Mouse (Mus musculus) hindbrain, embryonic 12.5 days (tissue): ENCODE results near the gene Nisch. TPM values are rescaled to one million over a fixed set of nuclear protein-coding genes. Genes with fewer than 3 reads are reported as not detected.

ENCODE experiments used
- ATAC-seq: fragments of 200-750 bp; cut with Nextera tagmentation; 2 replicates; pipeline ENCODE4 v1.8.0; 2017; ENCODE audit warnings: moderate TSS enrichment; ENCODE audit not compliant: low FRiP score
- H3K27ac ChIP-seq: fragments of 300-500 bp; sonication (generic); 2 replicates; pipeline ENCODE4 v1.5.1; 2016; ENCODE audit warnings: mild to moderate bottlenecking
- H3K27me3 ChIP-seq: fragments of 300-500 bp; sonication (generic); 2 replicates; pipeline ENCODE4 v1.6.1; 2016; ENCODE audit warnings: mild to moderate bottlenecking
- H3K36me3 ChIP-seq: fragments of 300-500 bp; sonication (generic); 2 replicates; pipeline ENCODE4 v1.6.1; 2016; ENCODE audit warnings: mild to moderate bottlenecking
- H3K4me1 ChIP-seq: fragments of 300-500 bp; sonication (generic); 2 replicates; pipeline ENCODE4 v1.6.1; 2016
- H3K4me2 ChIP-seq: fragments of 300-500 bp; sonication (generic); replicated peaks from 2 replicates; pipeline ENCODE4 v1.6.1; 2016; ENCODE audit warnings: mild to moderate bottlenecking
- H3K4me3 ChIP-seq: fragments of 300-500 bp; sonication (generic); 2 replicates; pipeline ENCODE4 v1.5.1; 2016; ENCODE audit warnings: mild to moderate bottlenecking
- H3K9ac ChIP-seq: fragments of 300-500 bp; sonication (generic); 2 replicates; pipeline ENCODE4 v1.6.1; 2016; ENCODE audit warnings: mild to moderate bottlenecking, moderate library complexity
- H3K9me3 ChIP-seq: fragments of 300-500 bp; sonication (generic); replicated peaks from 2 replicates; pipeline ENCODE4 v1.6.1; 2016; ENCODE audit warnings: mild to moderate bottlenecking
- WGBS: fragments of 180-500 bp; shearing (Covaris S2); methylation state at CpG from one replicate; pipeline ENCODE4 v1.1.7; 2016; 5-methylcytosine and 5-hydroxymethylcytosine counted together
- polyA plus RNA-seq: library from polyadenylated mRNA; unstranded; fragments of >200 nt; fragmentation: Nextera tagmentation; extraction: Ambion mirVana; gene quantifications from 2 replicates; pipeline ENCODE4 v1.2.1, GENCODE M21; 2016

The Nisch gene
- polyA plus RNA-seq, 1 experiment from 2014 or later, result 474 TPM

DNA sequence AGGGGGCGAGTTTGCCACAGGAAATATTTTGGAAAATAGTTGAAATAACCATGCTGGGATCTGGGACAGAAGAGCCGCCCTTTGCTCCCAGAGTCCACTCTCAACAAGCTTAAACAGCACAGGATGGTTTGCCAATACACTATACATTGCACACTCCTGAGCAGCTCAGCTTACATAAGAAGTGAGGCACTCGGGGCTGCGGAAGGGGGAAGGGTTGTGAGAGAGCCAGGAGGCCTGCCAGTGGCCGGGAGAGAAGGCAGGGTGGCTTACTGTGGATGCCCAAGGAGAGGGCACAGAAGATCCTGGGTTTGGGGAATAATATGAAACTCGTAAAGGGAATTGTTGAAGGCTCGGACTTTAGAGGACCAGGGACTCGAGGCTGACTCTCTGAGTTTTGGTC, 2.9 kb downstream of the Nisch start:
- Histone ChIP-seq H3K27ac (no peak overlapping the region), H3K4me2 (no peak overlapping the region), H3K4me1 (peaks cover 19% of the 10 kb centered on the region), H3K4me3 (no peak overlapping the region), H3K9me3 (no peaks in the 10 kb centered on the region), H3K9ac (no peak overlapping the region), H3K36me3 (no peaks in the 10 kb centered on the region), H3K27me3 (peaks cover 7% of the 10 kb centered on the region)
- WGBS, result 69% methylated on average over 8 of the region's 8 CpGs
- ATAC-seq, result no peak

- no peak overlapping the region for H3K27ac ChIP-seq
- peaks cover 12% of the 10 kb centered on the region for H3K4me1 ChIP-seq
- no peak for ATAC-seq
- no peaks in the 10 kb centered on the region for H3K36me3 ChIP-seq
- H3K27me3 ChIP-seq, result peaks cover 7% of the 10 kb centered on the region
- no peak overlapping the region for H3K9ac ChIP-seq
- H3K9me3 ChIP-seq, result no peaks in the 10 kb centered on the region
- WGBS, result 87% methylated on average over 3 of the region's 3 CpGs
- H3K4me2 ChIP-seq, result no peak overlapping the region
- H3K4me3 ChIP-seq, result no peak overlapping the region
These were observed 4.2 kb downstream of the Nisch start for GRCm38 (mm10) chr14:31212499-31212898.

DNA sequence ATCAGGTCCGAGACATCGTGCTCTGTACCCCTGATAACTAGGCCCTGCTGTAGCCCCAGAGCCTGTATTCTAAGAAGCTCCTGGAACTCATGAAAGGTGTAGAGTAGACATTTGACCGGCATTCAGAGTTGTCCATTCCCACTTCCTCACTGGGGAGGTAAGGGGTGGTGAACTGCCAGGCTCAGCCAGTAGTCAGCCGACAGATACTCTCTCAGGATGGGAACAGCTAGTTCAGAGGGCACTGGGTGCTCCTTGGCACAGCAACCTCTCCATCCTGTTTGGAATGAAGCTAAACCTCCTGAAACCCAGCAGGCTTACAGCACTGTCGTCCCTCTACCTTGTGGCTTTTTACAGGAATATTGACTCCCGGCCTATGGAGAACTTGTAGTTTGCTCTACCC, 4.9 kb downstream of the Nisch start:
- WGBS, result 87% methylated on average over 6 of the region's 6 CpGs
- Histone ChIP-seq H3K4me2 (no peak overlapping the region), H3K9me3 (no peaks in the 10 kb centered on the region), H3K27ac (no peak overlapping the region), H3K4me3 (no peak overlapping the region), H3K27me3 (peaks cover 7% of the 10 kb centered on the region), H3K36me3 (no peaks in the 10 kb centered on the region), H3K9ac (no peak overlapping the region), H3K4me1 (peaks cover 14% of the 10 kb centered on the region)
- no peak for ATAC-seq

- Histone ChIP-seq H3K36me3 (peaks cover under 1% of the 10 kb centered on the region), H3K4me1 (peaks cover 22% of the 10 kb centered on the region)
- 76% methylated on average over 4 of the region's 4 CpGs for WGBS
These were observed 7.6 kb downstream of the Nisch start for GRCm38 (mm10) chr14:31209133-31209557.

GRCm38 (mm10) chr14:31208084-31208483, 8.7 kb downstream of the Nisch start, which contains the start of gene Tnnc1:
Gene Tnnc1 (plus strand): TSS chr14:31208312.
- peaks cover 26% of the 10 kb centered on the region for H3K4me1 ChIP-seq
- no peaks in the 10 kb centered on the region for H3K27me3 ChIP-seq
- H3K27ac ChIP-seq, result peak within 1 kb of the TSS; percentile 88; the same call in 1 of the 2 replicates
- peak within 1 kb of the TSS; percentile 78; the same call in 1 of the 2 replicates for H3K4me3 ChIP-seq
- peak within 1 kb of the TSS; percentile 97 for H3K4me2 ChIP-seq
- WGBS, result 79% methylated on average over 2 of the region's 2 CpGs
- peak within 1 kb of the TSS; percentile 92 for H3K9ac ChIP-seq
- no peaks in the 10 kb centered on the region for H3K9me3 ChIP-seq
- no peak for ATAC-seq
- H3K36me3 ChIP-seq, result peaks cover 11% of the 10 kb centered on the region

More at GRCm38 (mm10) chr14:31209133-31209557, 7.6 kb downstream of the Nisch start:
- H3K27ac ChIP-seq, result no peak overlapping the region
- H3K4me3 ChIP-seq, result no peak overlapping the region
- no peak overlapping the region for H3K9ac ChIP-seq
- no peaks in the 10 kb centered on the region for H3K9me3 ChIP-seq
- H3K4me2 ChIP-seq, result no peak overlapping the region
- peaks cover under 1% of the 10 kb centered on the region; the same call in 1 of the 2 replicates for H3K27me3 ChIP-seq
- ATAC-seq, result no peak

- Histone ChIP-seq H3K36me3 (peaks cover 19% of the 10 kb centered on the region), H3K4me2 (peak overlapping the region; percentile 97), H3K27ac (peak overlapping the region; percentile 88), H3K4me1 (peaks cover 26% of the 10 kb centered on the region), H3K9me3 (no peaks in the 10 kb centered on the region), H3K27me3 (no peaks in the 10 kb centered on the region), H3K9ac (peak overlapping the region; percentile 92), H3K4me3 (peak overlapping the region; percentile 78)
- peak; percentile 35 for ATAC-seq
- 81% methylated on average over 13 of the region's 13 CpGs for WGBS
These were observed 9.5 kb downstream of the Nisch start for GRCm38 (mm10) chr14:31207070-31207830.

DNA sequence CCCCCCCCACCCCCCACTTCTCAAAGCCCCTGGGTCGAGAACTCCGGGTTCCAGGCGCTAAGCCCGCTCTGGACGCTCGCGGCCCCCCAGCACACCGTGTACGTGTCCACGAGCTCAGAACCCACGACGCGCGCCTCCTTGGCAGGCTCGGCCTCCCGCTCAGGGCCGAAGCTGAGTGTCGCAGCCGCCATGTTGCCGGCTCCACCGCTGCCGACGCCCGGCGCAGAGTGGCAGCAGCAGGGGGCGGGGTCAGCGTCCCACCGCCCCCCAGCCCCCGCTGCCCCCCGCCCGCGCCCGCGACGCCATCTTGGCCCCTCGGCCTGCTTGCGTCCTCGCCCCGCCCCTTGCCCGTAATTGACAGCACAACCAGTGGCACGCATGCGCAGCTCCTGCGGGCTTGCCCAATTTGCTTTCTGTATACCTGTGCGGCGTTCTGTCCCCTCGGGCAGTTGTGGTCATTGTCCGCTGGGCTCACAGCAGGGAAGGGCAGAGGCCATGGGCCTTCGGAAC, 10.2 kb downstream of the Nisch start:
- ATAC-seq, result peak; percentile 69
- peak overlapping the region; percentile 97 for H3K4me2 ChIP-seq
- WGBS, result under 1% methylated on average over 48 of the region's 48 CpGs
- H3K4me1 ChIP-seq, result peaks cover 26% of the 10 kb centered on the region
- peaks cover 27% of the 10 kb centered on the region for H3K36me3 ChIP-seq
- peak overlapping the region; percentile 92 for H3K9ac ChIP-seq
- no peaks in the 10 kb centered on the region for H3K27me3 ChIP-seq
- H3K27ac ChIP-seq, result peak overlapping the region; percentile 88
- no peaks in the 10 kb centered on the region for H3K9me3 ChIP-seq
- H3K4me3 ChIP-seq, result peak overlapping the region; percentile 78

GRCm38 (mm10) chr14:31205562-31206467, 10.9 kb downstream of the Nisch start:
- peaks cover 26% of the 10 kb centered on the region for H3K4me1 ChIP-seq
- H3K27ac ChIP-seq, result peak overlapping the region; percentile 88
- H3K4me2 ChIP-seq, result peak overlapping the region; percentile 97
- no peaks in the 10 kb centered on the region for H3K9me3 ChIP-seq
- peak overlapping the region; percentile 92 for H3K9ac ChIP-seq
- H3K4me3 ChIP-seq, result peak overlapping the region; percentile 78
- peaks cover 33% of the 10 kb centered on the region for H3K36me3 ChIP-seq
- no peaks in the 10 kb centered on the region for H3K27me3 ChIP-seq
- 2% methylated on average over 39 of the region's 39 CpGs for WGBS
- peak; percentile 75 for ATAC-seq

- Histone ChIP-seq H3K4me1 (peaks cover 26% of the 10 kb centered on the region), H3K27me3 (no peaks in the 10 kb centered on the region), H3K4me3 (peak overlapping the region; percentile 78), H3K9me3 (no peaks in the 10 kb centered on the region), H3K9ac (peak overlapping the region; percentile 92), H3K27ac (peak overlapping the region; percentile 88), H3K36me3 (peaks cover 39% of the 10 kb centered on the region), H3K4me2 (peak overlapping the region; percentile 97)
- ATAC-seq, result no peak
- 22% methylated on average over 8 of the region's 8 CpGs for WGBS
These were observed 11.5 kb downstream of the Nisch start for GRCm38 (mm10) chr14:31205244-31205561.

DNA sequence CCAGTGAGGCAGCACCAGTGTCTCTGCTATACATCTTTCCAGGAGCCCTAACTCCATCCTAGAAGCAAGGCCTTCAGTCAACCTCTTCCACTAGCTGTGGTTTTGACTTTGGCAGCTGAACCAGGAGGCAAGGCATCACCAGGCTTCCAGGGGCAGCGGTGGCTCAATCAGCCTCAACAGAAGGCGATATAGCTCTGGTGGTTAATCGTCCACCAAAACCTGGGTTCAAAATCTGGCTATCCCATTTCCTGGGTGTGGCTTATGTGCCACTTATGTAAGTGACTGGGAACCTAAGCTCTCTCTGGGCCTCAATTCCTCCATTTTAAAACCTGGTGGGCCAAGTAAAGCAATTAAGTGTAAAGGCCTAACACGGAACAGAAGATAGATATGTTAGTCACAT, 11.9 kb downstream of the Nisch start:
- Histone ChIP-seq H3K4me1 (peaks cover 26% of the 10 kb centered on the region), H3K27me3 (no peaks in the 10 kb centered on the region), H3K9ac (peak overlapping the region; percentile 92), H3K4me2 (peak overlapping the region; percentile 97), H3K4me3 (peak overlapping the region; percentile 78), H3K36me3 (peaks cover 43% of the 10 kb centered on the region), H3K9me3 (no peaks in the 10 kb centered on the region), H3K27ac (peak overlapping the region; percentile 88; the same call in 1 of the 2 replicates)
- no peak for ATAC-seq
- WGBS, result 83% methylated on average over 4 of the region's 4 CpGs

- peaks cover 77% of the 10 kb centered on the region for H3K36me3 ChIP-seq
- H3K9ac ChIP-seq, result no peak overlapping the region
- H3K9me3 ChIP-seq, result no peaks in the 10 kb centered on the region
- no peaks in the 10 kb centered on the region for H3K27me3 ChIP-seq
- H3K4me3 ChIP-seq, result no peak overlapping the region
- 78% methylated on average over 3 of the region's 3 CpGs for WGBS
- no peak for ATAC-seq
- no peak overlapping the region for H3K27ac ChIP-seq
- peaks cover 22% of the 10 kb centered on the region for H3K4me1 ChIP-seq
- no peak overlapping the region for H3K4me2 ChIP-seq
These were observed 16.7 kb downstream of the Nisch start for GRCm38 (mm10) chr14:31200038-31200437.

DNA sequence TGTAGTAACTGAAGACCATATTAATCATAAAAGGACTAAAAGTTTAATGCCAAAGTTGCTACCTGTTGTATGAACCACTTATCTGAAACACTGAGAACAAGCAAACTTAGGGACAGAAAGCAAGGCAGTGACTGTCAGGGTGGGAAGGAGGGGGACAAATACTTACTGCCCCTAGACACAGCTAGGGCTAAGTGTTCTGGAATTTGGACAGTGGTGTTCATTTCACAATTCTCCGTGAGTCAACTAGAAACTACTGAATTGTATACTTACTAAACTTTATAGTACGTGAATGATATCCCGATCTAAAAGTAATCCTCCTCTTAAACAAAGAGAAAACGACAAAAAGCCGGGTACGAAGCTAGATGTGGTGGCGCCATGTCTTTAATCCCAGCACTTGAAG, 17.1 kb downstream of the Nisch start:
- Histone ChIP-seq H3K36me3 (peaks cover 81% of the 10 kb centered on the region), H3K9me3 (no peaks in the 10 kb centered on the region), H3K9ac (no peak overlapping the region), H3K4me3 (no peak overlapping the region), H3K27me3 (no peaks in the 10 kb centered on the region), H3K27ac (no peak overlapping the region), H3K4me2 (no peak overlapping the region), H3K4me1 (peaks cover 18% of the 10 kb centered on the region)
- WGBS, result 97% methylated on average over 7 of the region's 7 CpGs
- no peak for ATAC-seq
